Mouse (Mus musculus) CH12.LX (cell line): Measurements from ENCODE around the gene Smim20. TPM values are rescaled to one million over a fixed set of nuclear protein-coding genes. Genes with fewer than 3 reads are reported as not detected.

Experiments used
- DNase-seq: peaks from one replicate; pipeline ENCODE4 v3.0.0-alpha.2; 2013; ENCODE audit errors: extremely low read depth
- H3K27ac ChIP-seq: 2 replicates; pipeline ENCODE4 v1.5.1; 2012; ENCODE audit warnings: low read depth, mild to moderate bottlenecking, control low read depth, moderate library complexity; ENCODE audit not compliant: insufficient read depth
- H3K27me3 ChIP-seq: replicated peaks from 2 replicates; pipeline ENCODE3; 2012; ENCODE audit warnings: inconsistent platforms
- H3K36me3 ChIP-seq, 2 experiments: replicated peaks in 1 of 2; 2 replicates each; pipeline versions ENCODE3 to v1.6.1; 2012; ENCODE audit warnings: inconsistent platforms in 1 of 2, low read length in 1 of 2, mild to moderate bottlenecking in 1 of 2, mixed read lengths in 1 of 2, moderate library complexity in 1 of 2; ENCODE audit not compliant: control insufficient read depth in 1 of 2, insufficient read depth in 1 of 2
- H3K4me1 ChIP-seq, 2 experiments: 2 replicates each; pipeline ENCODE4 v1.6.1; 2012; ENCODE audit warnings: inconsistent platforms in 1 of 2, moderate library complexity in 1 of 2; ENCODE audit not compliant: insufficient read depth in 2 of 2, control insufficient read depth in 1 of 2
- H3K4me2 ChIP-seq: 2 replicates; pipeline ENCODE4 v1.6.1; 2012; ENCODE audit warnings: low read depth, mild to moderate bottlenecking, control low read depth; ENCODE audit not compliant: poor library complexity, insufficient read depth, severe bottlenecking
- H3K4me3 ChIP-seq, 3 experiments: fragments of 150-350 bp in 1 of 3; sonication (generic) in 1 of 3; replicated peaks in 1 of 3; 2 replicates each; pipeline versions ENCODE3 to v1.5.1; 2011 to 2012; ENCODE audit warnings: low read depth in 2 of 3, low read length in 2 of 3, mild to moderate bottlenecking in 2 of 3, moderate library complexity in 2 of 3, control low read depth in 1 of 3, improper control_type of control experiment in 1 of 3, inconsistent platforms in 1 of 3, mixed read lengths in 1 of 3; ENCODE audit not compliant: poor library complexity in 1 of 3
- H3K79me2 ChIP-seq: replicated peaks from 2 replicates; pipeline ENCODE4 v1.6.1; 2012; ENCODE audit warnings: mild to moderate bottlenecking, moderate library complexity; ENCODE audit not compliant: control insufficient read depth, poor library complexity, insufficient read depth, severe bottlenecking; ENCODE audit errors: extremely low read depth
- H3K9ac ChIP-seq: 2 replicates; pipeline ENCODE4 v1.6.1; 2012; ENCODE audit warnings: low read depth, mild to moderate bottlenecking, control low read depth, moderate library complexity; ENCODE audit not compliant: insufficient read depth
- H3K9me3 ChIP-seq: replicated peaks from 2 replicates; pipeline ENCODE3; 2012; ENCODE audit warnings: low read length, inconsistent platforms, mixed read lengths
- BHLHE40 ChIP-seq: IDR thresholded peaks from 2 replicates; pipeline ENCODE4 v1.6.1; 2011; ENCODE audit warnings: mild to moderate bottlenecking, low read depth, low read length, improper control_type of control experiment
- CHD1 ChIP-seq: IDR thresholded peaks from 2 replicates; pipeline ENCODE4 v1.6.1; 2012; ENCODE audit warnings: low read depth, low read length, improper control_type of control experiment, inconsistent platforms
- CHD2 ChIP-seq: IDR thresholded peaks from 2 replicates; pipeline ENCODE4 v1.6.1; 2011; ENCODE audit warnings: low read length, improper control_type of control experiment
- CTCF ChIP-seq, 2 experiments: IDR thresholded peaks in 1 of 2; conservative IDR thresholded peaks in 1 of 2; 2 replicates each; pipeline ENCODE4 v1.5.1; 2011 to 2012; ENCODE audit warnings: low read depth in 2 of 2, low read length in 2 of 2, improper control_type of control experiment in 1 of 2, inconsistent platforms in 1 of 2, mild to moderate bottlenecking in 1 of 2, moderate library complexity in 1 of 2
- E2F4 ChIP-seq: IDR thresholded peaks from 2 replicates; pipeline ENCODE4 v1.6.1; 2011; ENCODE audit warnings: low read depth, low read length, improper control_type of control experiment; ENCODE audit not compliant: insufficient replicate concordance
- ELF1 ChIP-seq: IDR thresholded peaks from 2 replicates; pipeline ENCODE4 v1.6.1; 2014; ENCODE audit warnings: low read depth, mild to moderate bottlenecking, inconsistent platforms, low read length, improper control_type of control experiment
- EP300 ChIP-seq: IDR thresholded peaks from 2 replicates; pipeline ENCODE4 v1.6.1; 2011; ENCODE audit warnings: low read length, improper control_type of control experiment
- ETS1 ChIP-seq: conservative IDR thresholded peaks from 2 replicates; pipeline ENCODE4 v1.6.1; 2012; ENCODE audit warnings: low read depth, mild to moderate bottlenecking, inconsistent platforms, low read length, improper control_type of control experiment, moderate library complexity
- GABPA ChIP-seq: IDR thresholded peaks from 2 replicates; pipeline ENCODE4 v1.6.1; 2012; ENCODE audit warnings: low read depth, low read length, improper control_type of control experiment, inconsistent platforms; ENCODE audit not compliant: insufficient replicate concordance
- HCFC1 ChIP-seq: IDR thresholded peaks from 2 replicates; pipeline ENCODE4 v1.6.1; 2012; ENCODE audit warnings: low read depth, mild to moderate bottlenecking, inconsistent platforms, low read length, improper control_type of control experiment
- IRF4 ChIP-seq: IDR thresholded peaks from 2 replicates; pipeline ENCODE4 v1.6.1; 2014; ENCODE audit warnings: low read depth, mild to moderate bottlenecking, inconsistent platforms, low read length, improper control_type of control experiment
- JUN ChIP-seq: IDR thresholded peaks from 2 replicates; pipeline ENCODE4 v1.6.1; 2011; ENCODE audit warnings: low read depth, mild to moderate bottlenecking, low read length, improper control_type of control experiment, moderate library complexity; ENCODE audit not compliant: insufficient read depth
- JUND ChIP-seq: conservative IDR thresholded peaks from 2 replicates; pipeline ENCODE4 v1.6.1; 2011; ENCODE audit warnings: low read depth, low read length, improper control_type of control experiment
- KAT2A ChIP-seq: IDR thresholded peaks from 2 replicates; pipeline ENCODE4 v1.6.1; 2012; ENCODE audit warnings: low read length, improper control_type of control experiment, inconsistent platforms; ENCODE audit not compliant: insufficient replicate concordance
- MAFK ChIP-seq: IDR thresholded peaks from 2 replicates; pipeline ENCODE4 v1.6.1; 2011; ENCODE audit warnings: low read length, improper control_type of control experiment; ENCODE audit not compliant: insufficient replicate concordance
- MAX ChIP-seq: IDR thresholded peaks from 2 replicates; pipeline ENCODE4 v1.6.1; 2011; ENCODE audit warnings: low read length, improper control_type of control experiment
- MAZ ChIP-seq: IDR thresholded peaks from 2 replicates; pipeline ENCODE4 v1.6.1; 2012; ENCODE audit warnings: low read depth, mild to moderate bottlenecking, inconsistent platforms, low read length, improper control_type of control experiment, moderate library complexity
- MEF2A ChIP-seq: IDR thresholded peaks from 2 replicates; pipeline ENCODE4 v1.6.1; 2014; ENCODE audit warnings: low read depth, mild to moderate bottlenecking, inconsistent platforms, low read length, improper control_type of control experiment, borderline replicate concordance
- MXI1 ChIP-seq: IDR thresholded peaks from 2 replicates; pipeline ENCODE4 v1.6.1; 2011; ENCODE audit warnings: mild to moderate bottlenecking, low read depth, low read length, improper control_type of control experiment
- MYC ChIP-seq: IDR thresholded peaks from 2 replicates; pipeline ENCODE4 v1.6.1; 2011; ENCODE audit warnings: low read depth, mild to moderate bottlenecking, improper control_type of control experiment, low read length
- NELFE ChIP-seq: IDR thresholded peaks from 2 replicates; pipeline ENCODE4 v1.6.1; 2011; ENCODE audit warnings: low read depth, low read length, improper control_type of control experiment
- NRF1 ChIP-seq: IDR thresholded peaks from 2 replicates; pipeline ENCODE4 v1.6.1; 2014; ENCODE audit warnings: low read depth, mild to moderate bottlenecking, inconsistent platforms, low read length, improper control_type of control experiment, moderate library complexity
- PAX5 ChIP-seq: IDR thresholded peaks from 2 replicates; pipeline ENCODE4 v1.6.1; 2012; ENCODE audit warnings: low read length, inconsistent platforms, mixed read lengths
- POLR2A ChIP-seq: IDR thresholded peaks from 2 replicates; pipeline ENCODE4 v1.6.1; 2011; ENCODE audit warnings: low read depth, mild to moderate bottlenecking, improper control_type of control experiment, low read length
- POLR2AphosphoS2 ChIP-seq: IDR thresholded peaks from 2 replicates; pipeline ENCODE4 v1.6.1; 2011; ENCODE audit warnings: low read depth, low read length, improper control_type of control experiment
- RAD21 ChIP-seq: IDR thresholded peaks from 2 replicates; pipeline ENCODE4 v1.6.1; 2011; ENCODE audit warnings: low read depth, mild to moderate bottlenecking, low read length, improper control_type of control experiment, moderate library complexity
- RCOR1 ChIP-seq: conservative IDR thresholded peaks from 2 replicates; pipeline ENCODE4 v1.6.1; 2012; ENCODE audit warnings: low read depth, mild to moderate bottlenecking, inconsistent platforms, low read length, improper control_type of control experiment
- SIN3A ChIP-seq: IDR thresholded peaks from 2 replicates; pipeline ENCODE4 v1.6.1; 2012; ENCODE audit warnings: low read length, improper control_type of control experiment, inconsistent platforms
- SMC3 ChIP-seq: IDR thresholded peaks from 2 replicates; pipeline ENCODE4 v1.6.1; 2011; ENCODE audit warnings: low read depth, low read length, improper control_type of control experiment
- TBP ChIP-seq: conservative IDR thresholded peaks from 2 replicates; pipeline ENCODE4 v1.6.1; 2011; ENCODE audit warnings: low read depth, low read length, improper control_type of control experiment
- TCF12 ChIP-seq: IDR thresholded peaks from 2 replicates; pipeline ENCODE4 v1.6.1; 2014; ENCODE audit warnings: low read depth, mild to moderate bottlenecking, inconsistent platforms, low read length, improper control_type of control experiment
- UBTF ChIP-seq: IDR thresholded peaks from 2 replicates; pipeline ENCODE4 v1.6.1; 2012; ENCODE audit warnings: low read depth, mild to moderate bottlenecking, inconsistent platforms, low read length, improper control_type of control experiment, moderate library complexity
- USF1 ChIP-seq: IDR thresholded peaks from 2 replicates; pipeline ENCODE4 v1.6.1; 2014; ENCODE audit warnings: low read depth, mild to moderate bottlenecking, inconsistent platforms, low read length, improper control_type of control experiment
- USF2 ChIP-seq: conservative IDR thresholded peaks from 2 replicates; pipeline ENCODE4 v1.6.1; 2011; ENCODE audit warnings: low read depth, low read length, improper control_type of control experiment
- ZC3H11A ChIP-seq: IDR thresholded peaks from 2 replicates; pipeline ENCODE4 v1.6.1; 2012; ENCODE audit warnings: low read depth, mild to moderate bottlenecking, inconsistent platforms, low read length, improper control_type of control experiment
- ZKSCAN1 ChIP-seq: IDR thresholded peaks from 2 replicates; pipeline ENCODE4 v1.6.1; 2012; ENCODE audit warnings: low read depth, inconsistent platforms, low read length, improper control_type of control experiment, borderline replicate concordance
- ZMIZ1 ChIP-seq: IDR thresholded peaks from 2 replicates; pipeline ENCODE4 v1.6.1; 2012; ENCODE audit warnings: low read depth, mild to moderate bottlenecking, inconsistent platforms, low read length, improper control_type of control experiment
- ZNF384 ChIP-seq: IDR thresholded peaks from 2 replicates; pipeline ENCODE4 v1.6.1; 2012; ENCODE audit warnings: low read depth, low read length, improper control_type of control experiment, inconsistent platforms
- dilution Hi-C: fragments of 300-500 bp; cut with MboI; formaldehyde crosslinking; loops from 2 replicates; pipeline ENCODE4 v1.14.3; 2020; ENCODE audit warnings: low sequenced_read_pairs; ENCODE audit not compliant: extremely low pct_unique_long_range_greater_than_20kb, extremely low pct_ligation_motif_present
- in situ Hi-C: fragments of 300-500 bp; cut with MboI; formaldehyde crosslinking; loops from 3 replicates; pipeline ENCODE4 v1.14.3; 2019; ENCODE audit warnings: low sequenced_read_pairs, low pct_ligation_motif_present, low pct_unique_long_range_greater_than_20kb, mixed read lengths
- polyA plus RNA-seq: library from polyadenylated mRNA; unstranded; fragments of >175 nt; gene quantifications from 2 replicates; pipeline ENCODE4 v1.2.1, GENCODE M21; 2012; ENCODE audit warnings: low read depth; ENCODE audit not compliant: insufficient read length
- total RNA-seq, 2 experiments: library from RNA; depleted of rRNA; stranded (reverse); fragments of 300-350 nt in 1 of 2; fragments of >200 nt in 1 of 2; gene quantifications; 2 replicates each; pipeline ENCODE4 v1.2.3; 2012 to 2014

Smim20 gene
- total and polyA plus RNA-seq, 3 experiments, result 52.1 to 93.5 (median 54.3) TPM

DNA sequence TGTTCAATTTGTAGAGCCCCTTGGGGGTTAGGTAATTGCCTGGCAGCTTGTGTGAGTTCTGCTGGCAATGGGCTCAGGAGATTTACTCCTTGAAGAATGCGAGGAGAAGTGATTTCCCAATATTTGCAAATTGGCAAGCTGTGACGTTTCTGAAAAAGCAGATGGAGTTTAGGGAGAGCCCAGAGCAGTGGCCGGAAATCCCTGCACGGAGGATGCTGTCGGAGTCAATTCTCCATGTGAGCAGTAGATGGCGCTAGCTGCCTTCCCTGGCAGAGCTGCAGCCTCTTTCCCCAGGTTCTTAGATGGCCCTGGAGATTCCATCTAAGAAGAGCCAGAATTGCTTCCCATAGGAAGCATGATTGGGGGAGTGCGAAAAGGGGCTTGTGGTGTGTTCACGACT, 59.1 kb downstream of the Smim20 start:
- TF ChIP-seq CTCF (conservative IDR thresholded peaks at IDR 0.05 in 1 of 2, IDR thresholded peaks at IDR 0.05 in 1 of 2; ENCODE audit: low read depth in 2 of 2, low read length in 2 of 2) (peak; percentile 95 to 97), KAT2A (no peak), ZKSCAN1 (no peak), USF1 (no peak), MXI1 (no peak), POLR2A (no peak), IRF4 (peak; percentile 52), UBTF (no peak), MYC (no peak), RAD21 (peak; percentile 98), ETS1 (no peak), MAX (no peak), GABPA (no peak), CHD1 (no peak), NELFE (peak; percentile 23; the same call in 1 of the 2 replicates), E2F4 (no peak), EP300 (no peak), JUND (0 out of 2 replicates have a peak, but pooled peaks have one; percentile 17), ZNF384 (no peak), RCOR1 (no peak), CHD2 (no peak), ZMIZ1 (no peak), JUN (no peak), NRF1 (no peak), SMC3 (peak; percentile 89), MEF2A (peak; percentile 41; the same call in 1 of the 2 replicates), USF2 (no peak), POLR2AphosphoS2 (no peak), HCFC1 (no peak), BHLHE40 (no peak), ELF1 (peak; percentile 63; the same call in 1 of the 2 replicates), ZC3H11A (peak; percentile 80), MAZ (no peak), SIN3A (no peak), TCF12 (no peak), MAFK (no peak), TBP (no peak), PAX5 (no peak)

More for the DNA sequence above, 59.1 kb downstream of the Smim20 start:
- Histone ChIP-seq H3K4me1 (peaks cover 0 to 3% of the 10 kb centered on the region in 2 experiments; a peak in 2 of 4 replicates), H3K27me3 (peaks cover 7% of the 10 kb centered on the region), H3K4me3 (no peak overlapping the region), H3K27ac (no peak overlapping the region), H3K9me3 (no peaks in the 10 kb centered on the region), H3K79me2 (no peaks in the 10 kb centered on the region), H3K9ac (peak overlapping the region; percentile 17; the same call in 1 of the 2 replicates), H3K4me2 (peak overlapping the region; percentile 65; the same call in 1 of the 2 replicates), H3K36me3 (no peaks in the 10 kb centered on the region)
- peak; percentile 66 for DNase-seq
- dilution Hi-C loops (no loop called here), in situ Hi-C loops (loop anchor here (10.0 kb wide), 1 partner anchor 789 kb away; no protein-coding TSS in a partner anchor)
